Mouse (Mus musculus) hindbrain, embryonic 12.5 days (tissue): ENCODE data around the gene Btn2a2. TPM values are rescaled to one million over a fixed set of nuclear protein-coding genes. Genes with fewer than 3 reads are reported as not detected.
A peak's percentile ranks its signal among the peaks of the same experiment; 100 is the strongest.

Source experiments
- ATAC-seq: fragments of 200-750 bp; cut with Nextera tagmentation; 2 replicates; pipeline ENCODE4 v1.8.0; 2017; ENCODE audit warnings: moderate TSS enrichment; ENCODE audit not compliant: low FRiP score
- H3K27ac ChIP-seq: fragments of 300-500 bp; sonication (generic); 2 replicates; pipeline ENCODE4 v1.5.1; 2016; ENCODE audit warnings: mild to moderate bottlenecking
- H3K27me3 ChIP-seq: fragments of 300-500 bp; sonication (generic); 2 replicates; pipeline ENCODE4 v1.6.1; 2016; ENCODE audit warnings: mild to moderate bottlenecking
- H3K36me3 ChIP-seq: fragments of 300-500 bp; sonication (generic); 2 replicates; pipeline ENCODE4 v1.6.1; 2016; ENCODE audit warnings: mild to moderate bottlenecking
- H3K4me1 ChIP-seq: fragments of 300-500 bp; sonication (generic); 2 replicates; pipeline ENCODE4 v1.6.1; 2016
- H3K4me2 ChIP-seq: fragments of 300-500 bp; sonication (generic); replicated peaks from 2 replicates; pipeline ENCODE4 v1.6.1; 2016; ENCODE audit warnings: mild to moderate bottlenecking
- H3K4me3 ChIP-seq: fragments of 300-500 bp; sonication (generic); 2 replicates; pipeline ENCODE4 v1.5.1; 2016; ENCODE audit warnings: mild to moderate bottlenecking
- H3K9ac ChIP-seq: fragments of 300-500 bp; sonication (generic); 2 replicates; pipeline ENCODE4 v1.6.1; 2016; ENCODE audit warnings: mild to moderate bottlenecking, moderate library complexity
- H3K9me3 ChIP-seq: fragments of 300-500 bp; sonication (generic); replicated peaks from 2 replicates; pipeline ENCODE4 v1.6.1; 2016; ENCODE audit warnings: mild to moderate bottlenecking
- WGBS: fragments of 180-500 bp; shearing (Covaris S2); methylation state at CpG from one replicate; pipeline ENCODE4 v1.1.7; 2016; 5-methylcytosine and 5-hydroxymethylcytosine counted together
- polyA plus RNA-seq: library from polyadenylated mRNA; unstranded; fragments of >200 nt; fragmentation: Nextera tagmentation; extraction: Ambion mirVana; gene quantifications from 2 replicates; pipeline ENCODE4 v1.2.1, GENCODE M21; 2016

Gene Btn2a2
- polyA plus RNA-seq, 1 experiment from 2014 or later, result 0.34 TPM

DNA sequence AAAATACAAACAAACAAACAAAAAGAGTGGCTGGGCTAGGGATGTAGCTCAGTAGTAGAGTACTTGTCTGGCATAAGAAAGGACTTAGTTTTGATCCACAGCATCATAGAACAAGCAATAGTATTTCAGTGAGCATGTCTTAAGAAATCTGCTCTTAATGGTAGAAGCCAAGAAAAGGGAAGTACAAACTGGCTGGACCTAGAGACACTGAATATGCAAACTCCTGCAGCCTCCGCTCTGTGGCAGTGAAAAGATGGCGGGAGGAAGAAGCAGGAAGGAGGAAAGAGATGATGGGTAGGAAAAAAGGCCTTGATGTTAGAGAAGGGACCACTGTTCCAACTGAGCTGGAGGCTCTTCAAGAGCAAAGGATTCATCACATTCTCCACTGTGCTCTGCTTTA is 5.5 kb downstream of the Btn2a2 start:
- H3K4me1 ChIP-seq, result 0 out of 2 replicates have a peak, but pooled peaks cover under 1% of the 10 kb centered on the region
- H3K9ac ChIP-seq, result no peak overlapping the region
- no peaks in the 10 kb centered on the region for H3K36me3 ChIP-seq
- no peak for ATAC-seq
- 0 out of 2 replicates have a peak, but pooled peaks cover 4% of the 10 kb centered on the region for H3K27me3 ChIP-seq
- no peak overlapping the region for H3K27ac ChIP-seq
- no peak overlapping the region for H3K4me3 ChIP-seq
- no peaks in the 10 kb centered on the region for H3K9me3 ChIP-seq
- 94% methylated on average over 2 of the region's 2 CpGs for WGBS
- no peak overlapping the region for H3K4me2 ChIP-seq

DNA sequence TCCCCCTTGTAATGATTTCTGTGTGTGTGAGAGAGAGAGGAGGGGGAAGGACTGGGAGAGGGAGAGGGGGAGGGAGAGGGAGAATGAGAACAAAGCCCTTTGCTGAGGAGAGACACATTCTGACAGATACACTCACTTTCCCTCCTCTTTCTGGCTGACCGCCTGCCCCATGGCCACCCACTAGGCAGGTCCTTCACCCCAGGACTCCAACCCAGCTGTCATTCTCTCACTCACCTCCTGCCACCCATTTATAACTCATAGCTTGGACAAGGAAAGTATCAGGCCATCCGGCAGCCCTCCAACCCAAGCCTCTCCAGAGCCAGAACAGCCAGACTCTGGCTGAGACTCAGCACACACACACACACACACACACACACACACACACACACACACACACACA is 13.0 kb downstream of the Btn2a2 start:
- H3K4me3 ChIP-seq, result no peak overlapping the region
- H3K9ac ChIP-seq, result no peak overlapping the region
- no peaks in the 10 kb centered on the region for H3K9me3 ChIP-seq
- no peak overlapping the region for H3K27ac ChIP-seq
- H3K27me3 ChIP-seq, result no peaks in the 10 kb centered on the region
- H3K4me2 ChIP-seq, result peak overlapping the region; percentile 22; the same call in 1 of the 2 replicates
- H3K36me3 ChIP-seq, result no peaks in the 10 kb centered on the region
- H3K4me1 ChIP-seq, result peaks cover 3% of the 10 kb centered on the region; the same call in 1 of the 2 replicates
- peak; percentile 56; the same call in 1 of the 2 replicates for ATAC-seq
- WGBS, result 0% methylated on average over 2 of the region's 2 CpGs

DNA sequence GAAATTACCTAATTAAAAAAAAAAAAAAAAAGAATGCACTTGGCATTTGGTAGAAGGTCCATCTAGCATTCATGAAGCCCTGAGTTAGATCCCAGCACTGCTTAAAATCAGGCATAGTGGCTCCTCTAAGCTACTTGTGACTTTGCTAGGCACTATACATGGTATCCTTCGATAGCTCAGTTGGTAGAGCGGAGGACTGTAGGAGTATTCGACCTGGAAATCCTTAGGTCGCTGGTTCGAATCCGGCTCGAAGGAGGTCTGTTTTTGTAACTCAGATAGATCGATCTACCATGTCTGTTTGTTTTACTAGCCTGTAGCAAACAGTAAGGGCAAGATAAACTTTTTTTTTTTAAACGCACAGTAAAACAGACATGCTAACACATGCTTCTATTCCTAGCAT is 21.7 kb downstream of the Btn2a2 start:
- Histone ChIP-seq H3K9ac (no peak overlapping the region), H3K27ac (no peak overlapping the region), H3K4me1 (peaks cover 11% of the 10 kb centered on the region), H3K36me3 (no peaks in the 10 kb centered on the region), H3K27me3 (peaks cover 16% of the 10 kb centered on the region), H3K4me2 (no peak overlapping the region), H3K4me3 (no peak overlapping the region), H3K9me3 (no peaks in the 10 kb centered on the region)
- WGBS, result 2% methylated on average over 9 of the region's 9 CpGs
- 0 out of 2 replicates have a peak, but pooled peaks have one; percentile 65 for ATAC-seq

DNA sequence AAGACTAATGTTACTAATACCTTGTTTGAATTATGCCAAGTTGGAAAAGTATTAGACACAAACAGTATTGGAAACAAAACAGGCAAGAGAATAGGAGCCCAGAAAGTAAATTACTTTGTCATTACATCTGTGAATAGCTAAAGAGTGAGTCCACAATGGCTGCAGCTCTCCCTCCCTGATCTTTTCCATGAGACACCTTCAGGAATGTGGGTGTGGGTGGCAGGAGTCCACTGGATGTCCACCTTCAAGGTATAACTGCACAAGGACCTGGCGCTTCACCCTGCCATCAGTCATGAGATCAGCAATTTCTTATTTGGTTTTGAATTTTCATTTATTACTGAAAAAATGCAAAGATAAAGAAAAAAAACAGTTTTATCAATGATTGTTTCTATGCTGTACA is 22.4 kb downstream of the Btn2a2 start:
- Histone ChIP-seq H3K27ac (no peak overlapping the region), H3K36me3 (no peaks in the 10 kb centered on the region), H3K4me1 (peaks cover 11% of the 10 kb centered on the region), H3K4me3 (no peak overlapping the region), H3K9ac (no peak overlapping the region), H3K27me3 (peaks cover 16% of the 10 kb centered on the region), H3K9me3 (no peaks in the 10 kb centered on the region), H3K4me2 (peak overlapping the region; percentile 80; the same call in 1 of the 2 replicates)
- WGBS, result 60% methylated on average over 1 of the region's 1 CpGs
- no peak for ATAC-seq

DNA sequence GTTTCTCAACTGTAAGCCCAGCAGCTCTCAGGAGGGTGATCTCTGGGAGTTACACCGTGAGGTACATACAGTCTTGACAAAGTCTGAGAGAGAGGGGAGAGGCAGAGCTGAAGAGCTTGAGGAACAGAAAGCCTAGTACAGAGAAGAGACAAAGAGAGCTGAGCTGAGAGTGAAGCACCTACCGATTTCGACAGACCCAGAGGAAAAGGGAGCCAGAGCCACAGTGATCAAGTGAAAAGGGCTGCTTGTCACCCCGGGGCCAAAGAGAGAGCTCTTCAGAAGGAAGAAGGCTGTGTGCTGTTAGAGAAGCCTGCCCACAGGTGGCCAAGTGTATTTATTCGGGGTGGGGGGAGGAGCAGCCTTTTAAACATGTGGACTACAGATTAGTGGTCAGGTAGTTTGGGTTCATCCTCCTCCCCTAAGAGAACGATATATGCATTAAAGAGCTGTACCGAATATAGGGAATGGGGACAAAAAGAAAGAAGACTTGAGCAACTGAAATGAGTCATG is 23.0 kb downstream of the Btn2a2 start, which contains the start of gene Btn1a1:
Btn1a1 (minus strand) TSS at position 302 of the 510 bp plus-strand sequence.
- WGBS, result 2% methylated on average over 7 of the region's 7 CpGs
- Histone ChIP-seq H3K36me3 (no peaks in the 10 kb centered on the region), H3K27ac (no peak within 1 kb of the TSS), H3K4me3 (peak within 1 kb of the TSS; percentile 53), H3K4me1 (peaks cover 11% of the 10 kb centered on the region), H3K9me3 (no peaks in the 10 kb centered on the region), H3K4me2 (peak within 1 kb of the TSS; percentile 80), H3K27me3 (peaks cover 16% of the 10 kb centered on the region), H3K9ac (peak within 1 kb of the TSS; percentile 60; the same call in 1 of the 2 replicates)
- no peak for ATAC-seq

DNA sequence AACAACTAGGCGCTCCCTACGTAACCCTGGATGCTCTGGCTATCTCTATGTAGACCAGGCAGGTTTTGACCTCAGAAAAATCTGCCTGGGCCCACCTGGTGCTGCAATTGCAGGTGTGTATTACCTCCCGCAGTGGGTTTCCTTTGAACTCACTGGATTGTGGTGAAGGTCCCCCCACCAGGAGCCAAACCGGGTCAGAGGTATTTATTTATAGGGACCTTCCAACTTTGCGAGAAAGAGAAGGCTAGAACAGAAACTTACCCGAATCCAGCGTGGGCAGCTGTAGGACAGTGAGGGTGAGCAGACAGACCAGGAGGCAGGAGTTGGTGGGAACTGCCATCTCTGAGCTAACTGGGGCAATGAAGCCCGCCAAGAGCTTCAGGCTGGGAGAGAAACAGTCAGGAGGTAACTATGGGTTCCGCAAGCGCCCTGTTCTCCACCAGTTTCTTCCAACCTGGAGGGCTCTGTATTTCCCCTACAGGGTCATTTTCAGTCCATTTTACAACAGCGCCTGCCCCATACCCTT is 23.8 kb downstream of the Btn2a2 start:
- Histone ChIP-seq H3K27me3 (peaks cover 18% of the 10 kb centered on the region), H3K9ac (peak overlapping the region; percentile 60; the same call in 1 of the 2 replicates), H3K4me1 (peaks cover 11% of the 10 kb centered on the region), H3K9me3 (no peaks in the 10 kb centered on the region), H3K4me3 (peak overlapping the region; percentile 53), H3K4me2 (peak overlapping the region; percentile 80), H3K27ac (no peak overlapping the region), H3K36me3 (no peaks in the 10 kb centered on the region)
- 3% methylated on average over 11 of the region's 11 CpGs for WGBS
- peak; percentile 11; the same call in 1 of the 2 replicates for ATAC-seq

DNA sequence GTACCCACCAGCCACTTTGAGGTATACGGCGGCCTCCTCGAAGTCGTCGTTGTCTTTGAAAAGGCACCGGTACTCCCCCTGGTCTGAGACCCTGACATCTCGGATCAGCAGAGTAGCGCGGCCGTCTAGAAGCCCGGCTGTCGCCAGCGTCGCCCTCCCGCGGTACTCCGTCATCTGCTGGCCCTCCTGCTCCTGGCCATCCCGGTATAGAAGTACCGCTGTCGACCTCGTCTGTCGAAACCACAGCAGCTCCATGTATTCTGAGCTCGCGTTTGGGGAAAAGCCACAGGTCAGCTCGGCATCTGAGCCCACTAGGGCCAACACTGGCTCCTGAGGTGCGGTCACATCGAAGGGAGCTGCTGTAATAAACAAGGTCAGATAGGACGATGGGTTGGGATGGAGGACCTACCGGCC is 24.4 kb downstream of the Btn2a2 start:
- Histone ChIP-seq H3K27ac (no peak overlapping the region), H3K4me3 (peak overlapping the region; percentile 53), H3K9me3 (no peaks in the 10 kb centered on the region), H3K4me1 (peaks cover 11% of the 10 kb centered on the region), H3K9ac (peak overlapping the region; percentile 60), H3K36me3 (no peaks in the 10 kb centered on the region), H3K27me3 (peaks cover 18% of the 10 kb centered on the region; the same call in 1 of the 2 replicates), H3K4me2 (peak overlapping the region; percentile 80)
- peak; percentile 53 for ATAC-seq
- under 1% methylated on average over 29 of the region's 29 CpGs for WGBS

DNA sequence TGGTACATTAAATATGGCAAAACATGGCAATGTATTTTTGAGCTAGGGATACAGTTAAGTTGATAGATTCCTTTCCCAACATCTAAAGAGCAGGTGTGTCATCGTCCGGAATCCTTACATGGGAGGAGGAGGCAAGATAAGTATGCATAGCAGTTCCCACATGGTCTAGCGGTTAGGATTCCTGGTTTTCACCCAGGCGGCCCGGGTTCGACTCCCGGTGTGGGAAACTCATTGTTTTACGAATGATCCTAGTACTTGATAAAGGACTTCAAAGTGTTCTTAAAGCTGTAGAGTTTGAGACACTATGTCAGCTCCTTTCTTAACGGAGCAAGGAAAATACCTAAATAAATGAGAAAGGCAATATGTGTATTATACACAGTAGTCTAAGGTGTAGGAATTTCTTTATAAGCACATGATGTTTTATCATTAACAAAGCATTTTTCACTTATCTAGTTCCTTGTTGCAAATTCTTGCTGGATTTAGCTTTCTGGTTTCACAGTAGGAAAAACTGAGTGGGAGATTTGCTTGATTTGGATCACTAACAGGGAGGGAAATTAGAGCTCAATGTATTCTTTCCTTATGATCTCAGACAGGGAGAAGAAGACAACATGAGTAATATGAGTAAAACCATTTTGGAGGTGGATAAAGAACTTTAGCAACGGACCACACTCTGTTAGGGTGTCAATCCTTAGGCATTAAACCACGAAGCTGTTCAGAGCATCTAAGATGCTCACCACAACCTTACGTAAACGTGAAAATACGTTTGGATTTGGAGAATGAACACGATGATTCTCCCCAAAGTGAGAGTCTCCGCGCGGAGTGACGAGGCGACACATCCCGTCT is 25.1 kb downstream of the Btn2a2 start:
- Histone ChIP-seq H3K9ac (peak overlapping the region; percentile 60), H3K27me3 (peaks cover 24% of the 10 kb centered on the region; the same call in 1 of the 2 replicates), H3K4me1 (peaks cover 11% of the 10 kb centered on the region), H3K4me3 (peak overlapping the region; percentile 53), H3K4me2 (peak overlapping the region; percentile 80), H3K36me3 (no peaks in the 10 kb centered on the region), H3K27ac (no peak overlapping the region), H3K9me3 (no peaks in the 10 kb centered on the region)
- WGBS, result under 1% methylated on average over 21 of the region's 21 CpGs
- ATAC-seq, result peak; percentile 59

DNA sequence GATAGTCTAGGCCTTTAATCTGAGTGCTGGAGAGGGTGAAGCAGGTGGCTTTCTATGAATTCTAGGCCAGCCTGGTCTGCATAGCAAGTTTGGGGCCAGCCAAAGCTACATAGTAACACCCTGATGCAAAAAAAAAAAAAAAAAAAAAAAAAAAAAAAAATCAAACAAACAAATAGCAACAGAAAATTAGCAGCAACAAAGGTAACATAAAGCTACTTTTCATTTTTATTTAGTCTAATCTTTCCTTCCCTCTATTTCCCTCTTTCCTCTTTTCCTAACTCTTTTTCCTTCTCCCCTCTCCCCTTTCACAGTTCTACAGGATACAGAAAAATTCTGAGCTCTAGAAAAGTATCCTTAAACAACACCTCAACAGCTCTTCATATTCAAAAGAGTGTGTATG is 26.0 kb downstream of the Btn2a2 start:
- Histone ChIP-seq H3K27ac (no peak overlapping the region), H3K27me3 (peaks cover 24% of the 10 kb centered on the region; the same call in 1 of the 2 replicates), H3K9me3 (no peaks in the 10 kb centered on the region), H3K4me3 (no peak overlapping the region), H3K9ac (no peak overlapping the region), H3K36me3 (no peaks in the 10 kb centered on the region), H3K4me1 (peaks cover 11% of the 10 kb centered on the region), H3K4me2 (no peak overlapping the region)
- ATAC-seq, result no peak

DNA sequence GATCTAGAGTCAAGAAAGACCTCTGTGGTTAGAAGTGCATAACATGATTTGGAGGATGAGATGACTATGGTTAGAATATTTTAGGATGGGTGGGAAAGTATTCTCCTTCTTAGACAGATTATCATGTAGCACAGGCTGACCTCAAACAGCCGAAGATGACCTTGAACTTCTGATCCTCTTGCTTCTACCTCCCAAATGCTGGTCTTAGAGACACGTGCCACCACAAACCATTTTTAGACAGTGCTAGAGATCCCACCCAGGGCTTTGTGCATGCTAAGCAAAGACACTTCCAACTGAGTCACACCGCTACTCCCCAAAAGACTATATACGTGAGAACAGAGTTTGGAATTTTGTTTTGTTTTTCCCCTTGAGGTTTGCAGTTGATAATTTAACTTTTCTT is 26.6 kb downstream of the Btn2a2 start:
- Histone ChIP-seq H3K27ac (no peak overlapping the region), H3K9me3 (no peaks in the 10 kb centered on the region), H3K36me3 (no peaks in the 10 kb centered on the region), H3K4me2 (no peak overlapping the region), H3K4me3 (no peak overlapping the region), H3K9ac (no peak overlapping the region), H3K4me1 (peaks cover 11% of the 10 kb centered on the region), H3K27me3 (peaks cover 24% of the 10 kb centered on the region; the same call in 1 of the 2 replicates)
- WGBS, result 82% methylated on average over 4 of the region's 4 CpGs
- no peak for ATAC-seq

DNA sequence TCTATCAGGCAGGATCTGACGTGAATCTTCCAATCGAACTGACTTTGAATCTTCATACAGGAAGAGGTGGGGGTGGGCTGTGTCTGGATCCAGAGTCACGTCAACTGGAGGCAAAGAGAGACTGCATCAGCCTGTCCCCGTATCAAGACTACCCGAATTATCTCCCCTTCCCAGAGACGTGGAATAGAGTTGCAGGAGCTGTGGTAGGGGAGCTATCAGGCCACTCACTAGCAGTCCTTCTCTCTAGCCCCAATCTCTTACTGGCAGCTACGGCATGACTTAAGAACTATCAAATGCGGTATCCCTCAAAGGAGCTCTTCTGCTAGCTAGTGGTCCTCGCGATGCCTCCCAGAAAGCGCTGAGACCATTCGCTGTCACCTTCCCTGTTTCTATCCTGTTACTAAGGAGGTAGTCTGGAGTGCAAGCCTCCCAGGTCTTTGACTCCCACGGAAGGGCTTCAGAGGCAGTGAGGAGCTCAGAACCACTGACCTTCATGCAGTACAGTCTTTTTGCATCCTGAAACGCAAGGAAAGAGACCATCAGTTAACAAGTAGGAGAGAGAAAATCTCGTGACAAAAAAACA is 29.3 kb downstream of the Btn2a2 start:
- Histone ChIP-seq H3K4me3 (no peak overlapping the region), H3K4me2 (0 out of 2 replicates have a peak overlapping the region, but pooled peaks have one; percentile 1), H3K27ac (no peak overlapping the region), H3K4me1 (no peaks in the 10 kb centered on the region), H3K36me3 (no peaks in the 10 kb centered on the region), H3K9ac (no peak overlapping the region), H3K27me3 (peaks cover 11% of the 10 kb centered on the region; the same call in 1 of the 2 replicates), H3K9me3 (no peaks in the 10 kb centered on the region)
- WGBS, result 21% methylated on average over 15 of the region's 15 CpGs
- ATAC-seq, result no peak

DNA sequence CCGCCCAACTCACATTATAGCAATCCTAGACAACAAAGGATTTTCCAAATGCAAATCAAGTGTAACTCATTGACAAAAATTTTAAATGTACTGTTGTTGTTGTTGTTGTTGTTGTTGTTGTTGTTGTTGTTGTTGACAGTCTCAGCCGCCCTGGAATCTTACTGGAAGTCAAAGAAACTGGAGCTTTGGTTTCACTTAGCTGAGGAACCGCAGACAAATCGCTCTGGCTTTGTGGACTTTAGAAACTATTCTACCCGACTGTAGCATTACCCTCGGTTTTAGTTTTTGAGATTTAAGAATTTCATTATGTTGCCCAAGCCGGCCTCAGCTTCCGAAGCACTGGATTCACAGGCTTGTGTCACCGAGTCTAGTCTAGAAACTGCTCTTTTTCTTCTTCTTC is 34.7 kb downstream of the Btn2a2 start:
- WGBS, result under 1% methylated on average over 9 of the region's 9 CpGs
- Histone ChIP-seq H3K4me2 (peak overlapping the region; percentile 54), H3K36me3 (no peaks in the 10 kb centered on the region), H3K4me3 (peak overlapping the region; percentile 63), H3K9me3 (no peaks in the 10 kb centered on the region), H3K27ac (peak overlapping the region; percentile 76; the same call in 1 of the 2 replicates), H3K4me1 (no peaks in the 10 kb centered on the region), H3K9ac (peak overlapping the region; percentile 66), H3K27me3 (peaks cover 3% of the 10 kb centered on the region; the same call in 1 of the 2 replicates)
- no peak for ATAC-seq
